Mouse (Mus musculus) liver, adult 2 months (tissue): ENCODE data around the gene Snrk. TPM values are rescaled to one million over a fixed set of nuclear protein-coding genes. Genes with fewer than 3 reads are reported as not detected.
"Not testable (repeated sequence)": the region's sequence is repeated elsewhere in the genome, so short reads cannot be mapped to it uniquely, and the experiment has no call there.

Experiments
- DNase-seq: peaks from one replicate; pipeline ENCODE4 v3.0.0-alpha.2; 2011; ENCODE audit warnings: low read depth, low spot score; ENCODE audit errors: extremely low read depth
- H3K27ac ChIP-seq: fragments of 200-500 bp; replicated peaks from 2 replicates; pipeline ENCODE4 v1.5.1; 2012; ENCODE audit warnings: low read depth, mild to moderate bottlenecking, control low read depth, inconsistent platforms, low read length; ENCODE audit not compliant: insufficient read depth
- H3K27me3 ChIP-seq: fragments of 200-500 bp; 2 replicates; pipeline ENCODE4 v1.6.1; 2012; ENCODE audit warnings: mild to moderate bottlenecking, moderate library complexity, low read length, inconsistent platforms; ENCODE audit not compliant: control insufficient read depth, insufficient read depth
- H3K36me3 ChIP-seq: fragments of 200-500 bp; 2 replicates; pipeline ENCODE4 v1.6.1; 2012; ENCODE audit warnings: low read length, inconsistent platforms; ENCODE audit not compliant: control insufficient read depth, insufficient read depth
- H3K4me1 ChIP-seq: fragments of 200-500 bp; 2 replicates; pipeline ENCODE4 v1.6.1; 2011; ENCODE audit warnings: low read length; ENCODE audit not compliant: control insufficient read depth, insufficient read depth
- H3K4me3 ChIP-seq: fragments of 200-500 bp; 2 replicates; pipeline ENCODE4 v1.5.1; 2011; ENCODE audit warnings: low read depth, mild to moderate bottlenecking, control low read depth, low read length, moderate library complexity; ENCODE audit not compliant: insufficient read depth
- H3K79me2 ChIP-seq: fragments of 200-500 bp; 2 replicates; pipeline ENCODE4 v1.6.1; 2012; ENCODE audit warnings: inconsistent platforms, mild to moderate bottlenecking, low read length, moderate library complexity; ENCODE audit not compliant: control insufficient read depth, insufficient read depth
- H3K9ac ChIP-seq: fragments of 200-500 bp; 2 replicates; pipeline ENCODE4 v1.6.1; 2012; ENCODE audit warnings: low read depth, mild to moderate bottlenecking, control low read depth, inconsistent platforms, low read length
- CTCF ChIP-seq: fragments of 200-500 bp; IDR thresholded peaks from 2 replicates; pipeline ENCODE4 v1.5.1; 2011; ENCODE audit warnings: low read depth, low read length, control low read depth
- POLR2A ChIP-seq: fragments of 200-500 bp; IDR thresholded peaks from 2 replicates; pipeline ENCODE4 v1.6.1; 2011; ENCODE audit warnings: low read length, control low read depth; ENCODE audit not compliant: insufficient read depth; ENCODE audit errors: extremely low read depth
- WGBS: fragments of 180-500 bp; shearing (Covaris S2); methylation state at CpG from one replicate; pipeline ENCODE4 v1.1.7; 2018; 5-methylcytosine and 5-hydroxymethylcytosine counted together
- polyA plus RNA-seq: library from polyadenylated mRNA; depleted of rRNA; stranded (reverse); fragments of >200 nt; gene quantifications from 2 replicates; pipeline ENCODE4 v1.2.3, GENCODE M21; 2012
- total RNA-seq: library from RNA; depleted of rRNA; stranded (reverse); fragments of >200 nt; gene quantifications from 2 replicates; pipeline ENCODE4 v1.2.3, GENCODE M21; 2014

Snrk gene
- total and polyA plus RNA-seq, 2 experiments: 36.4 to 67.4 TPM

DNA sequence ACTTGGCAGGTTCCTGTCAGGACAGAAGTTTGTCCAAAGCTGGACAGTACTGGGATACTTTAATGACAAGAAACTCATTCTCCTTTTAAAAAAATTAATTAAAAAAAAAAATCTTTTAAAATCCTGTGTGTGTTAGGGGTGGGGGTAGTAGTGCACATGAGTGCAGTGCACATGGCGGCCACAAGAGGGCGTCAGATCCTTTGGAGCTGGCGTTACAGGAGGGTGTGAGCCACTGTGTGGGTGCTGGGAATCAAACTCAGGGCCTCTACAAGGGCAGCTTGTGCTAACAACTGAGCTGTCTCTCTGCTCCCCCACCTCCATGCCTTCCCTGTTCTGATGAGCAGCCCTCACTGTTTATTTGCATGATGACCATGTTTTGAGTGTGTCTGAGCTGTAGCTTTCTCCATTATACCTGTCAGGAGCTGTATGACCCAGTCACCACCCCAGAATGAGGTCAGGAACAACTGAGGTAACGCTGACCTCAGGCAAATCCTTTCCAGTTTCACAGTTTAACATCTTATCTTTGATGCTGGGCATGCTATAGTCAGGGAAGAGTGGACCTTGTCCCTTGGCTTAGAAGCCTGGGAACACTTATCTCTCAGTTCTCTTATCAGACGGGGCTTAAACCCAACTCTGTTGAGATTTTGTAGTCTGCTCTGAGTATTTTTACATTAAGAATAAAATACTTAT, 39.5 kb downstream of the Snrk start:
- H3K4me3 ChIP-seq: no peak overlapping the region
- H3K27me3 ChIP-seq: no peaks in the 10 kb centered on the region
- WGBS: 53% methylated on average over 5 of the region's 5 CpGs

DNA sequence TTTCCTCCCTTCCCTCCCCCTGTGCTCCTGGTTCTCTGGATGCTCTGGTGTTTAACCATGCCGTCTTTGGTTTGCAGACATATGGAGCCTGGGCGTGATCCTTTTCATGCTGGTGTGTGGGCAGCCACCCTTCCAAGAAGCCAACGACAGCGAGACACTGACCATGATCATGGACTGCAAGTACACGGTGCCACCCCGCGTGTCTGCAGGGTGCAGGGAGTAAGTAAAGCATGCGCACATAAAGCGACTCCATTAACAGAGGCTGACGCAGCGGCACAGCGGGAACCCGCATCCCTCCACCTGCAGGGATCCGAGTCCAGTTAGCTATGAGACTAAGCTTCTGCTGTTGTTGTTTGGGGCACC, 40.0 kb downstream of the Snrk start:
- H3K4me1 ChIP-seq: peaks cover 18% of the 10 kb centered on the region
- H3K27me3 ChIP-seq: no peaks in the 10 kb centered on the region
- TF ChIP-seq POLR2A (no peak), CTCF (no peak)
- no peak overlapping the region for H3K4me3 ChIP-seq
- DNase-seq: no peak
- H3K79me2 ChIP-seq: peaks cover 32% of the 10 kb centered on the region
- WGBS: 91% methylated on average over 14 of the region's 14 CpGs
- H3K27ac ChIP-seq: no peak overlapping the region
- H3K36me3 ChIP-seq: peaks cover 51% of the 10 kb centered on the region
- no peak overlapping the region for H3K9ac ChIP-seq

More for the DNA sequence above, 39.5 kb downstream of the Snrk start:
- TF ChIP-seq POLR2A: no peak
- TF ChIP-seq CTCF: peak; percentile 75
- Histone ChIP-seq H3K79me2 (peaks cover 37% of the 10 kb centered on the region), H3K36me3 (peaks cover 51% of the 10 kb centered on the region), H3K4me1 (peaks cover 22% of the 10 kb centered on the region), H3K9ac (no peak overlapping the region), H3K27ac (no peak overlapping the region)
- peak; percentile 81 for DNase-seq

DNA sequence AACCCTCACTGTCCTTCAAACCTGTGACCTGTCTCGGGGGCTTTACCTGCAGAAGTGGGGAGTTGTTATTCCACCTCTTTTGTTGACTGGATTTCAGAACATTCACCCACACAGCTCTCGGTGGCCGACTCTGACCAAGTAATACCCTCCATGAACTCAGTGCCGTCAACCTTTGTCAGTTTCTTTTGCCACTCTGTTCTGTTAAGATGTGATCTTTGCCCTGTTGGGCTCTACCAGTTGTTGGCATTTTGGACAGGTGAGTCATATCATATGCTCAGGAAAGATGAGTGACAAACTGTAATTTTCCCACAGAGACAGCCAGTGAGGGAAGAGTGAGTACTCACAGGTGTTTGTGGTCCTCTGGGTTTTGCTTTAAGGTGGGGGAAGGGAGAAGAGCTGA, 47.5 kb downstream of the Snrk start:
- no peak overlapping the region for H3K9ac ChIP-seq
- peak; percentile 56 for DNase-seq
- no peak overlapping the region for H3K27ac ChIP-seq
- H3K4me3 ChIP-seq: no peak overlapping the region
- 40% methylated on average over 4 of the region's 4 CpGs for WGBS
- 0 out of 2 replicates have a peak, but pooled peaks cover under 1% of the 10 kb centered on the region for H3K4me1 ChIP-seq
- TF ChIP-seq POLR2A (no peak), CTCF (no peak)
- H3K27me3 ChIP-seq: no peaks in the 10 kb centered on the region
- peaks cover 52% of the 10 kb centered on the region for H3K36me3 ChIP-seq
- no peaks in the 10 kb centered on the region; the same call in 1 of the 2 replicates for H3K79me2 ChIP-seq

DNA sequence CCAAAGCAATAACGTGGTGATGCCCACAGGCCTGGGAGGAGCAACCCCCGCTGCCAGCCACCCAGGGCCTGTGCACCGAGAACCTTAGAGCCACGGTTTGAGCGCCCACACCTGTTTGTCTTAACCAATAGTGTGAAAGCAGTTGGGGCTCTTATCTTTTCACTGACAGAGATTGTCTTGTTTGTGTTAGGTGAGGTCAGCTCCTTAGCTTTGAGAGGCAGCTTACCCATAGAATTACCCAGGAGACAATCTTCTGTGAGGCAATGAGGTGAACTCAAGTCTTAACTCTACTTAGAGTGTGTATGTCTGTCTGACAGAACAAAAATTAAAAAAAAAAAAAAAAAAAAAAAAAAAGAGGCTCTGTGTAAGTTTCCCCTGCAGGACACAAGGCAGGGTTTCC, 50.7 kb downstream of the Snrk start:
- H3K36me3 ChIP-seq: peaks cover 35% of the 10 kb centered on the region
- WGBS: 84% methylated on average over 5 of the region's 5 CpGs
- H3K9ac ChIP-seq, H3K4me1 ChIP-seq, H3K4me3 ChIP-seq, H3K27ac ChIP-seq, H3K27me3 ChIP-seq, DNase-seq, H3K79me2 ChIP-seq: not testable (repeated sequence)

DNA sequence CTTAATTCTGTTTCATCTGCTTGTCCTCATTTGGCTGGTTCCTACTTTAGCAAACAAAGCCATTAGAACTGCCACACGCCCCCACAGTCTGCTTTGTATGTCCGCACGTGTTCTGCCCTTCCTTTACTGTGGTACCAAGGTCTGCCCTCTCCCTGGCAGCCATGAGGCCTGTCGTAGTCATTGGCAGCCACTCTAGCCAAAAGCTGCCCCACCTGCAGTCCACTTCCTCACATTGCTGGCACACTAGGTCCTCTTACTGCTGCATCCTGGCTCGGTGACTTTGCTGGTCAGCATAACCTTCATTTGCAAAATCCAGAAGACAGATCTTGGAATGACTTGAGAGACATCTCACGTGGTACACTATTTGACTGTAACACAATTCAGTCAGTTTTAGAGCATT, 52.8 kb downstream of the Snrk start:
- peak; percentile 60 for DNase-seq
- TF ChIP-seq POLR2A: no peak
- peak; percentile 52 for TF ChIP-seq CTCF

DNA sequence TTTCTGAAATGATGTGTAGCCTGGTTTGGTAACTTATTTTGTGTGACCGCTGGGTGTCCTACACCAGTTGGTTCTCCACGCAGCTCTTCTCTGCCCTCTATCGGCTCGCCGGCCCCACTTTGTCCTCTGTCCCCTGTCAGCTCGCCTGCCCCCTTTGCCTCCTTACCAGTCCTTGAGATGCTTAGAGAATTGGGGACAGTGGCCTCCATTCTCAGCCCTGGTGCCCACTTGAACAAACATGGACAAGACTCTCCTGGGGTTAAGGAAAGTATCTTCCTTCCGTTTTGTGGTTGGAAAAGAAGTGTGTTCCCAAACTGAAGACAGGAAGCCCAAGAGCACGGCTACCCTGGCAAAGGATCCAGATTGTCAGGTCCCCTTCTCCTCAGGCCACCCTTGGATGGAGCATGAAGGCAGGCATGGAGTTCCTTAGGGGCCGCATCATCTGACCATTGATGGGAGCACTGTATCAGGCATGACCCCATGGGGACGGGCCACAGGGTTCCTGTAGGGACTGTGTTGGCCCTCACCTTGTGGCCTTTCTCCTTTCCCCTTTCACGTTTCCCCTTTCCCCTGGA, 55.6 kb downstream of the Snrk start:
- Histone ChIP-seq H3K27ac (no peak overlapping the region), H3K27me3 (no peaks in the 10 kb centered on the region), H3K79me2 (no peaks in the 10 kb centered on the region), H3K9ac (no peak overlapping the region), H3K4me3 (no peak overlapping the region), H3K36me3 (peaks cover under 1% of the 10 kb centered on the region; the same call in 1 of the 2 replicates), H3K4me1 (peaks cover 21% of the 10 kb centered on the region)
- WGBS: 92% methylated on average over 11 of the region's 11 CpGs
- TF ChIP-seq POLR2A (no peak), CTCF (no peak)
- DNase-seq: no peak

More for the DNA sequence above, 52.8 kb downstream of the Snrk start:
- Histone ChIP-seq H3K4me1 (peaks cover 19% of the 10 kb centered on the region), H3K27me3 (no peaks in the 10 kb centered on the region), H3K36me3 (peaks cover 21% of the 10 kb centered on the region), H3K27ac (no peak overlapping the region), H3K9ac (no peak overlapping the region), H3K4me3 (no peak overlapping the region), H3K79me2 (no peaks in the 10 kb centered on the region; the same call in 1 of the 2 replicates)
- 25% methylated on average over 6 of the region's 6 CpGs for WGBS
